ENCODE assay signal across 38 mouse cellular contexts in the genomic region with DNA sequence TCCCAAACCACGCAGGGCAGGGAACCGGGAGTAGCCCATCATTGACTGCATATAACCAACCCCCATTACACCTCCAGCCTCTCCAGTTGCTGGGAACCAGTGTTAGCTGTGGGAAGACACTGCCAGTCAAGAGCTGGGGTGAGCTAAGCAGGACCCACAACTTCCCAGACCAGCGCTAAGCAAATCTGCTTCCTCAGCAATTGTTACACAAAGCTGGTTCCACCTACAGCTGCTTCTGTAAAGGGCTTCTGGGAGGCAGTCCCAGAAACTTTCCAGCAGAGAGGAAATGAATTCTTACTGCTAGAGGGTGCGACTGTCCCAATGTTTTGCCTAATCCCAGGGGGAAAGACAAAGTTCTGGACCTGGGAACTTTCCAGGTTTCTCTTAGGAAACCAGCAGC. TPM values are rescaled to one million over a fixed set of nuclear protein-coding genes. Genes with fewer than 3 reads are reported as not detected.
"Had no signal": no experiment of that assay in that cellular context is flagged by ENCODE, and none has a peak within 500 bp of the region (broad histone marks: within the 10 kb centered on the region; RNA-seq: fewer than 3 reads in every experiment).

No protein-coding gene starts in this region.

- H3K4me1 ChIP-seq: heart, embryonic 13.5 days; heart, embryonic 15.5 days; hindbrain, embryonic 12.5 days; limb, embryonic 10.5 days; limb, embryonic 12.5 days had no signal

- H3K36me3 ChIP-seq: heart, embryonic 13.5 days; heart, embryonic 15.5 days; hindbrain, embryonic 10.5 days; hindbrain, embryonic 12.5 days; intestine, embryonic 15.5 days; limb, embryonic 10.5 days; limb, embryonic 12.5 days; liver, embryonic 13.5 days; liver, embryonic 15.5 days had no signal

- H3K27ac ChIP-seq: gastrocnemius, adult 2 months; heart, embryonic 13.5 days; heart, embryonic 15.5 days; hindbrain, embryonic 10.5 days; hindbrain, embryonic 12.5 days; hindbrain, embryonic 14.5 days; intestine, embryonic 15.5 days; layer of hippocampus, adult 2 months; left cerebral cortex, adult 2 months; limb, embryonic 10.5 days; limb, embryonic 12.5 days; liver, embryonic 13.5 days; liver, embryonic 15.5 days had no signal

- DNase-seq: gastrocnemius, adult 2 months; gastrocnemius, postnatal 10 days; gastrocnemius, postnatal 25 days; heart, adult 18-20 months; heart, postnatal 10 days; heart, postnatal 4 days; kidney, adult 18-20 months; kidney, adult 8-10 months; kidney, postnatal 10 days; kidney, postnatal 25 days; kidney, postnatal 4 days; liver; liver, embryonic 13.5 days had no signal

- H3K4me3 ChIP-seq: gastrocnemius, adult 2 months; heart, embryonic 13.5 days; heart, embryonic 15.5 days; hindbrain, embryonic 10.5 days; hindbrain, embryonic 12.5 days; intestine, embryonic 15.5 days; layer of hippocampus, adult 2 months; left cerebral cortex, adult 2 months; limb, embryonic 10.5 days; limb, embryonic 12.5 days; liver, embryonic 13.5 days; liver, embryonic 15.5 days had no signal

- H3K9ac ChIP-seq: heart, embryonic 13.5 days; heart, embryonic 15.5 days; hindbrain, embryonic 12.5 days; hindbrain, embryonic 14.5 days; intestine, embryonic 15.5 days; limb, embryonic 12.5 days; liver, embryonic 13.5 days; liver, embryonic 15.5 days had no signal

- H3K4me2 ChIP-seq: heart, embryonic 11.5 days; heart, embryonic 13.5 days; heart, embryonic 15.5 days; hindbrain, embryonic 12.5 days; hindbrain, embryonic 14.5 days; intestine, embryonic 15.5 days; limb, embryonic 12.5 days; liver, embryonic 11.5 days; liver, embryonic 13.5 days; liver, embryonic 15.5 days had no signal

- H3K27me3 ChIP-seq: heart, embryonic 13.5 days; heart, embryonic 15.5 days; hindbrain, embryonic 12.5 days; intestine, embryonic 15.5 days; limb, embryonic 12.5 days; liver, embryonic 15.5 days had no signal

- H3K9me3 ChIP-seq: heart, embryonic 13.5 days; heart, embryonic 15.5 days; hindbrain, embryonic 10.5 days; hindbrain, embryonic 12.5 days; intestine, embryonic 15.5 days; limb, embryonic 10.5 days; limb, embryonic 12.5 days; liver, embryonic 13.5 days; liver, embryonic 15.5 days had no signal

- ATAC-seq: hindbrain, embryonic 16.5 days; inflammation-experienced regulatory T-cells, adult 6 months; intestine, embryonic 15.5 days; intestine, postnatal 0 days had no signal

RNA-seq across cellular contexts. Expression of a gene that starts 22.2 kb away (rescaled TPM):
- total RNA-seq: gastrocnemius, adult 2 months; gastrocnemius, postnatal 10 days; gastrocnemius, postnatal 25 days; gastrocnemius, postnatal 4 days; granulocyte monocyte progenitor cell, adult 5-6 weeks; heart, adult 18-20 months; heart, postnatal 10 days; heart, postnatal 25 days; heart, postnatal 4 days had no signal
- polyA plus RNA-seq: heart, embryonic 15.5 days; hindbrain, embryonic 10.5 days; hindbrain, embryonic 12.5 days; hindbrain, embryonic 14.5 days; hindbrain, embryonic 16.5 days; inflammation-experienced regulatory T-cells, adult 6 months; intestine, embryonic 15.5 days; intestine, postnatal 0 days; kidney, embryonic 14.5 days; kidney, embryonic 16.5 days; limb, embryonic 10.5 days; limb, embryonic 12.5 days; limb, embryonic 14.5 days; liver, embryonic 11.5 days; liver, embryonic 13.5 days; liver, embryonic 15.5 days had no signal

RNA-seq across cellular contexts. Expression of a gene that starts 25.6 kb away (rescaled TPM):
- total RNA-seq: gastrocnemius, adult 2 months; heart, adult 18-20 months; heart, postnatal 25 days; heart, postnatal 4 days; layer of hippocampus, adult 2 months; layer of hippocampus, postnatal 25 days; left cerebral cortex, adult 2 months; left cerebral cortex, postnatal 14 days; left cerebral cortex, postnatal 36 days had no signal
- polyA plus RNA-seq: heart, embryonic 11.5 days; heart, embryonic 13.5 days; hindbrain, embryonic 10.5 days; intestine, embryonic 15.5 days; intestine, postnatal 0 days; limb, embryonic 10.5 days; limb, embryonic 12.5 days; limb, embryonic 14.5 days; liver, embryonic 11.5 days; liver, embryonic 15.5 days had no signal
